Mouse (Mus musculus): ENCODE results near the gene Olfr773. TPM values are rescaled to one million over a fixed set of nuclear protein-coding genes. Genes with fewer than 3 reads are reported as not detected.
"Not testable (repeated sequence)": the region's sequence is repeated elsewhere in the genome, so short reads cannot be mapped to it uniquely, and the experiment has no call there.

Olfr773 gene
- polyA plus RNA-seq (2015; fragmentation: Nextera tagmentation; extraction: Ambion mirVana): not detected in 2 replicates

DNA sequence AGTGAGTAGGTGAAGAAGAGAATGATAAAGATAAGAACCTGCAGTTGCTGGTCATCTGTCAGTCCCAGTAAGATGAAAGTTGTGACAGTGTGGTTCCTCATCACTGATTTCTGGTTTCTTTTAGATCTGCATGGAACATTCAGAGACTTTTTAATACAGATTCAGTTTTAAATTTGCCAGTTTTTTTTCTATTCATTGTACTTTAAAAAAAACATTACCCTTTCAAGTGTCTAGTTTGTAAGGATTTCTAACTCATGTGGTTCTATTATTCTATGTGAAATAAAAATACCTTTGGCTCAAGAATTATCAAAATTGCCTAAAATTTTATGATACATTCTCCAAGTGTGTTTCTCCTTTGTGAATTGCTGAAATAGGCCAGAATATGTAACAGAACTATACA, at the start of gene Olfr773:
TSS of gene Olfr773 (minus strand) at position 101 of the 400 bp plus-strand sequence.
- not testable (repeated sequence) for H3K27me3 ChIP-seq; H3K4me2 ChIP-seq; H3K27ac ChIP-seq (replicated peaks); H3K9ac ChIP-seq; H3K9me3 ChIP-seq; H3K4me1 ChIP-seq (replicated peaks); H3K4me3 ChIP-seq; ATAC-seq (ENCODE audit: low read depth); H3K36me3 ChIP-seq

DNA sequence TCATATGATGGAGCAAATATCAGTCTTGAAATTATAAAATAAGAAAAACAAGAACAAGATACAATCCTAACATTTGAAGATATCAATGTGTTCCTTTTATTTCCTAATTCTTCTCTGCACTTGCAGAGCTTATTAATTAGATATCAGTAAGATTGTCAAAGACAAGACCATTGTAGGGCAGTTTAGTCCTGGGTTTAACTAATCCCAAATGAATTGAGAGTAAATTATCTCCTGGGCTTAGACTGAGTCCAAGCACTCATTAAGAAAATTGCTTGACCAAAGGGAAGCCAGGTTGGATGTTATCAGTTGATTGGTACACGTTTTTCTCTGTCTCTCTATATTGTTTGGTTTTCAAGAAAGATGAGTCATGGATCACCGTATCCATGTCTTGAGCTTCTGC, 48.7 kb upstream of the Olfr773 start, which contains the start of gene Olfr774:
TSS of gene Olfr774 (plus strand) at position 301 of the 400 bp plus-strand sequence.
- no peak for ATAC-seq (ENCODE audit: low read depth)
- H3K4me1 ChIP-seq (replicated peaks): no peaks in the 10 kb centered on the region
- H3K4me2 ChIP-seq: no peak within 1 kb of the TSS
- H3K4me3 ChIP-seq: no peak within 1 kb of the TSS
- WGBS: 69% methylated on average over 2 of the region's 2 CpGs
- no peak within 1 kb of the TSS for H3K9ac ChIP-seq
- no peaks in the 10 kb centered on the region for H3K36me3 ChIP-seq
- H3K27me3 ChIP-seq: no peaks in the 10 kb centered on the region
- H3K27ac ChIP-seq (replicated peaks): no peak within 1 kb of the TSS
- no peaks in the 10 kb centered on the region for H3K9me3 ChIP-seq

DNA sequence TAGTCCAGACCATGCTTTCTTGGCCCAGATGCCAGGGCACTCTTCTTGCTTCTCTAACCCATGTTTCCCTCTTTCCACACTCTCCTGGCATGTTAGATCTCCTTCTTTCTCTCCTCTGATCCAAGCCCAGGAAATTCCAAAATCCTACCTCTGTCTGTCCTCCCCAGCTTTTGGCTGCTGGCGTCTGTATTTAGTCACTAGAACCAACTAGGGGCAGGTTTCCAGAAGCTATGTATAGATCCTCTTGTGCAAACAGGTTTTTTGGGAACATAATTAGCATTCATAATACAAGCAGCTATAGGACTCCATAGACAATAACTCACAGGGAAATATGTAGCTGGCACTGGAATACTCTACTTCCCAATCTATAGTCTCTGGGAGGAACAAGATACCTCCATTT, 43.5 kb upstream of the Olfr773 start:
- H3K27me3 ChIP-seq: no peaks in the 10 kb centered on the region
- no peaks in the 10 kb centered on the region for H3K9me3 ChIP-seq
- no peak overlapping the region for H3K9ac ChIP-seq
- no peaks in the 10 kb centered on the region for H3K4me1 ChIP-seq (replicated peaks)
- ATAC-seq (ENCODE audit: low read depth): no peak
- 83% methylated on average over 1 of the region's 1 CpGs for WGBS
- no peak overlapping the region for H3K4me2 ChIP-seq
- H3K27ac ChIP-seq (replicated peaks): no peak overlapping the region
- H3K36me3 ChIP-seq: no peaks in the 10 kb centered on the region
- H3K4me3 ChIP-seq: no peak overlapping the region

DNA sequence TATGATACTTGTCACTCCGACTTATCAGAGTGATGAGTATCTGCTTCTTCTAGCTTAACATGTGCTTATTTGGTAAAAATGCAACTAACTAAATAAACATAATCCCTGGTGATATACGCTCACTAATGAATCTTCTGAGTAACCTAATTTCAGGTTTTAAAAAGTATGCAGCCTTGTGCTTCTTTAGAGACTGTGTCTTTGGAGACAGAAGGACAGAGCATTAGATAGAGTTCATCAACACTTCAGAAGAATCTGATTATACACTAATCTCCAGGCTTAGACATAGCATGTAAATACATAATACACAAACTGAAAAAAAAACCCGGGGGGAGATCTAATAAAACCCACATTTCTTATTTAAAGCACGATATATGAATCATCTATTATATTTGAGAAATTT, 9.4 kb downstream of the Olfr773 start, which contains the start of gene Olfr772:
TSS of gene Olfr772 (minus strand) at position 101 of the 400 bp plus-strand sequence.
- not testable (repeated sequence) for H3K36me3 ChIP-seq
- WGBS: 93% methylated on average over 3 of the region's 4 CpGs

DNA sequence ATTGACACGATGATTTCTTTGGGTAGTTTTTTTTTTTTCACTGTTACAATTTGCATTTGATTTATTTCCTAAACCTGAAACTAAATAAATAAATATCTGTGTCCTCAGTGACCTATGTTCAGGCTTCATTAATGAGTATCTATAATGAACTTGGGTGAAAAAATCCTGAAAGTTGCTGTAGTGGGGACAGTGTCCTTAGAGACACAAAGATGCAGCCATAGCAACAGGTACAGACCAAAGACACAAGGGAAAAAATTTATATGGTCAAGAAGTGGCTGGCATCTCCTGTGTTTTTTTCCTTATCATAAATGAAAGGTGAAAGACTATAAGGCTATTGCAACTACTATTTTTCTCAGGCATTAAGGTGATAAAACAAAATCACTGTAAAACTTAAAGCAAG, 22.6 kb downstream of the Olfr773 start, which contains the start of gene Olfr771:
TSS of gene Olfr771 (minus strand) at position 101 of the 400 bp plus-strand sequence.
- Histone ChIP-seq H3K36me3 (no peaks in the 10 kb centered on the region), H3K9ac (no peak within 1 kb of the TSS), H3K9me3 (no peaks in the 10 kb centered on the region), H3K4me1 (replicated peaks) (no peaks in the 10 kb centered on the region), H3K27ac (replicated peaks) (no peak within 1 kb of the TSS), H3K4me3 (no peak within 1 kb of the TSS), H3K4me2 (no peak within 1 kb of the TSS), H3K27me3 (no peaks in the 10 kb centered on the region)
- ATAC-seq (ENCODE audit: low read depth): no peak
- WGBS: 91% methylated on average over 1 of the region's 1 CpGs

More for the DNA sequence above, 9.4 kb downstream of the Olfr773 start, which contains the start of gene Olfr772:
- not testable (repeated sequence) for ATAC-seq (ENCODE audit: low read depth); H3K9ac ChIP-seq; H3K4me3 ChIP-seq; H3K9me3 ChIP-seq; H3K27ac ChIP-seq (replicated peaks); H3K4me2 ChIP-seq; H3K27me3 ChIP-seq; H3K4me1 ChIP-seq (replicated peaks)

DNA sequence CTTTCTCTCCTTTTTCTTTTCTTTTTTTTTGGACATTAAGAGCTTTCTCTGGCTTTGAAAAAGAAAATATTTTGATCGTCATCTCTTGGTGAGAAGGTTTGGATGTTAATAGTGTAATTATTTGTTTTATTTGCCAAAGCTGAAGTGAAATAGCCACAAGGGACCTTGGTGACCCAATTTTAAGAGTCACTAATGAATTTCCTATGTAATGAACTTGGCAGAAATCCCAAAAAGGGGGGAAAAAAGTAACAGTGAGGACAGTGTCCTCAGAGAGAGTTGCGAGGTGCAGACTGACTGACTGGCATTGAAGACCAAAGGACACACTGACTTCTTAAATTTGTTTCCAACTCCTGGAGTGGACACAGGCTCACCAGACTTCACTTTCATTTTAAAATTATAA, 48.3 kb downstream of the Olfr773 start, which contains the start of gene Olfr770:
TSS of gene Olfr770 (minus strand) at position 101 of the 400 bp plus-strand sequence.
- no peak for ATAC-seq (ENCODE audit: low read depth)
- 78% methylated on average over 2 of the region's 2 CpGs for WGBS
- Histone ChIP-seq H3K4me1 (replicated peaks) (no peaks in the 10 kb centered on the region), H3K27me3 (no peaks in the 10 kb centered on the region), H3K9me3 (no peaks in the 10 kb centered on the region), H3K9ac (no peak within 1 kb of the TSS), H3K4me2 (no peak within 1 kb of the TSS), H3K36me3 (no peaks in the 10 kb centered on the region), H3K27ac (replicated peaks) (no peak within 1 kb of the TSS), H3K4me3 (no peak within 1 kb of the TSS)

Other genes starting within 250 kb of the Olfr773 start
- gene Mettl7b, start 226.4 kb downstream of the Olfr773 start, polyA plus RNA-seq (2015; fragmentation: Nextera tagmentation; extraction: Ambion mirVana): 0.15 TPM in 1 of 2 replicates, not detected in the other
- gene Olfr9, start 198.0 kb downstream of the Olfr773 start, polyA plus RNA-seq (2015; fragmentation: Nextera tagmentation; extraction: Ambion mirVana): not detected in 2 replicates
- not detected in 2 replicates for gene Olfr763, start 176.6 kb downstream of the Olfr773 start, polyA plus RNA-seq (2015; fragmentation: Nextera tagmentation; extraction: Ambion mirVana)
- gene Olfr764-ps1, start 147.5 kb downstream of the Olfr773 start, polyA plus RNA-seq (2015; fragmentation: Nextera tagmentation; extraction: Ambion mirVana): not detected in 2 replicates
- gene Olfr765, start 137.4 kb downstream of the Olfr773 start, polyA plus RNA-seq (2015; fragmentation: Nextera tagmentation; extraction: Ambion mirVana): not detected in 2 replicates
- gene Olfr766-ps1, start 118.4 kb downstream of the Olfr773 start, polyA plus RNA-seq (2015; fragmentation: Nextera tagmentation; extraction: Ambion mirVana): not detected in 2 replicates
- not detected in 2 replicates for gene Olfr767, start 104.5 kb downstream of the Olfr773 start, polyA plus RNA-seq (2015; fragmentation: Nextera tagmentation; extraction: Ambion mirVana)
- gene Olfr768, start 88.0 kb downstream of the Olfr773 start, polyA plus RNA-seq (2015; fragmentation: Nextera tagmentation; extraction: Ambion mirVana): not detected in 2 replicates
- gene Olfr769, start 69.6 kb downstream of the Olfr773 start, polyA plus RNA-seq (2015; fragmentation: Nextera tagmentation; extraction: Ambion mirVana): not detected in 2 replicates
- not detected in 2 replicates for gene Olfr770, start 48.4 kb downstream of the Olfr773 start, polyA plus RNA-seq (2015; fragmentation: Nextera tagmentation; extraction: Ambion mirVana)
- gene Olfr771, start 22.7 kb downstream of the Olfr773 start, polyA plus RNA-seq (2015; fragmentation: Nextera tagmentation; extraction: Ambion mirVana): not detected in 2 replicates
- not detected in 2 replicates for gene Olfr772, start 9.5 kb downstream of the Olfr773 start, polyA plus RNA-seq (2015; fragmentation: Nextera tagmentation; extraction: Ambion mirVana)
- not detected in 2 replicates for gene Olfr774, start 48.8 kb upstream of the Olfr773 start, polyA plus RNA-seq (2015; fragmentation: Nextera tagmentation; extraction: Ambion mirVana)
- gene Olfr775, start 61.0 kb upstream of the Olfr773 start, polyA plus RNA-seq (2015; fragmentation: Nextera tagmentation; extraction: Ambion mirVana): not detected in 2 replicates
- not detected in 2 replicates for gene Olfr776, start 71.7 kb upstream of the Olfr773 start, polyA plus RNA-seq (2015; fragmentation: Nextera tagmentation; extraction: Ambion mirVana)
- gene Olfr777, start 84.1 kb upstream of the Olfr773 start, polyA plus RNA-seq (2015; fragmentation: Nextera tagmentation; extraction: Ambion mirVana): not detected in 2 replicates
- gene Olfr780, start 130.7 kb upstream of the Olfr773 start, polyA plus RNA-seq (2015; fragmentation: Nextera tagmentation; extraction: Ambion mirVana): not detected in 2 replicates
- gene Olfr781, start 141.4 kb upstream of the Olfr773 start, polyA plus RNA-seq (2015; fragmentation: Nextera tagmentation; extraction: Ambion mirVana): not detected in 2 replicates
- gene Olfr782, start 161.4 kb upstream of the Olfr773 start, polyA plus RNA-seq (2015; fragmentation: Nextera tagmentation; extraction: Ambion mirVana): not detected in 2 replicates
- 0.08 TPM in 1 of 2 replicates, not detected in the other for gene Olfr784, start 196.7 kb upstream of the Olfr773 start, polyA plus RNA-seq (2015; fragmentation: Nextera tagmentation; extraction: Ambion mirVana)
- gene Olfr785, start 218.0 kb upstream of the Olfr773 start, polyA plus RNA-seq (2015; fragmentation: Nextera tagmentation; extraction: Ambion mirVana): not detected in 2 replicates
- not detected in 2 replicates for gene Olfr786, start 239.9 kb upstream of the Olfr773 start, polyA plus RNA-seq (2015; fragmentation: Nextera tagmentation; extraction: Ambion mirVana)